Mouse (Mus musculus) c-Kit-positive CD71-positive TER-119-negative erythroid progenitor cells, embryonic 14.5 days (primary cell): ENCODE results near the gene Kirrel3.
A peak's percentile ranks its signal among the peaks of the same experiment; 100 is the strongest.

Source experiments
- DNase-seq: peaks from one replicate; pipeline ENCODE4 v3.0.0-alpha.2; 2013; ENCODE audit warnings: low read depth

The Kirrel3 gene

DNA sequence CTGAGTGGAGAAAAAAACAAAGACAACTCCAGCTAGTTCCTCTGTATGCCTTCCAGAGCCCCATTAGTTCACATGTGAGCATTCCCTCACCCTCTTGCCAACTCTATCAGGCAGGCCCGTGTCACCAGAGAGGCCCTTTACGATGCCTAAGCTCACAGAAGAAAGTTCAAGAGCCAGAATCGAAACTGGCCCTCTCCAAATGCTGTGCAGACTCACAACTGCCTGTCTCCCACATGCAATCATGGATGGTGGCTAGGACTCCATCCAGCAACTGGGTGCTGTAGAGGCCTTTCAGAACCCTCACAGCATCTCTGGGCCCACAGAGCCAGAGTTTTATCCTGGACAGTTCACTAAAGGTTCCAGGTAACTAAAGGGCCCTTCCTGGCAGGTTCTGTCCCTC is 470.8 kb downstream of the Kirrel3 start:
- no peak for DNase-seq

DNA sequence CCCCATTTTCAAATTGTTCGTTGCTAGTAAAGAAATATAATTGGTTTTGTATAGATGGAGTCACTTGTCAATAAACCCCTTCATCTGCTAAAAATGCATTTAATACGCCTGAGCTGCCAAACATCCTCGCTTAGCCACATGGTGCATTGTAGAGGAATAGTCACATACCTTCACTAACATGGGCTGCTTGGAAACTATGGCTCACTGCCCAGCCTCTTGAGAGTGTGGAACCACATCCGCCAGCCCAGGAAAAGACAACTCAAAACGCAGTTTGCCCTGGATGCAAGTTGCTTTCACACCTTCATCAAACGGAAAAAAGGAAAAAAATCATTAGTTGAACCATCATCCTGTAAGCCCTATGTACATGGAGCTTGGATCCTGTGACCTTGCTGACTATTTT is 472.0 kb downstream of the Kirrel3 start:
- DNase-seq: no peak

DNA sequence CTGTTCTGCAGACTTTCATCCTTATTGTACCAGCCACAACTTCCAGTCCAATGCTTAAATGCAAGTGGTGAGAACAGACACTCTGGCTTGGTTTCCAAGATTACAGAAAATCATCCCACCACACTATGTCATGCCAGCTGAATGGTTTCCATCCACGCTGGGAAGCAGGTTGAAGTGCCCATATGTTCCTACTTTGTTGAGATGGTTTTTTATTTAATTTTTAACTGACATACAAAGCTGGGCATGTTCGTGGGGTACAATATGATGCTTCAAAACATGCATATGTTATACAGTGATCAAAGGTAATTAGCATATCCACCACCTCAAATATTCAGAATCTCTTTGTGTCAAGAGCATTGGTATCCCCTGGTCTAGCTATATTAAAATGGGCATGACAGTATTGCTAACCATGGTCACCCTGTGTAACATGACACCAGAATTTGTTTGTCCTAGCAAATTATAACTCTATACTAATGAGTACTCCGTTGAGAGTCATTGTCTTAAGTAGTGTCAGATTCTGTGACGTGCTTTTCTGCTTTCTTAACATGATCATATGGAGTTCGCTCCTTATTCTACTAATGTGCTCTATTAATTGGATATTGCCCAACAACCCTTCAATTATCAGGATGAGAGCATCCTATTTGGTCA is 472.6 kb downstream of the Kirrel3 start:
- DNase-seq: no peak

DNA sequence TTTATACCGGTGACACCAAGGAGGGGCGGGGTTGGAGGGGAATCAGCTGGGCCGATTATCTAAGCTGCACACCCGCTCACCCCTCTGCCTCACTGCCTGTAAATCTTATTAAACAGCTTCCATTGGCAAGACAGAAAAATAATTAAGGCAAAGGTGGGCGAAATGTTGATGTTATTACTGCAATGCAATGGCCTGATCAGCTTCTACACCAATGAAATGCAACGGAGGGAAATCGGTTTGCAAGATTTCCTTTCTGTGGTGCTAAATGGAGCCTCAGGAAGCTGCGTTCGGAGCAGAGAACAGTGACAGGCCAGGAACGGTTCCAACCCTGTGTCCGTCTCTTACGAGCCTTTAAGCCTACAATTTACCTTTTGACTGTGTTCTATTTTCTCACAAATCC is 475.0 kb downstream of the Kirrel3 start:
- no peak for DNase-seq

DNA sequence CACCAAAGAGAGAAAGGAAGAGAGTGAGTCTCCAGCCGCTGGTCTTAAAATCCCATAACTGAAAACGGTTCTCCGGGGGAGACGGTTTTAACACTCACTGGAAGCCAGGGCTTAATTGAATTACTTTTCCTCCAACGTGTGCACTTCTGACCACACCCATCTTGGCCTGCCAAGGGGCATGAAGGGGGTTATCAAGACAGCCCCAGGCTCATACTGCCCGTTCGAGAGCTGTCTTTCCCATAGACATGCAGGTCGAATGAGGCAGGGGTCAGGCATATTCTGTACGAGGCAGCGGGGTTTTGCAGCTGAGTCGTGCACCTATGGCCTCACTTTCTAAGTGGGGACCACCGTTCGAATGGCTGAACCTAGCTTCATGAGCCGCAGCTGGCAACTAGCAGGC is 475.5 kb downstream of the Kirrel3 start:
- DNase-seq: no peak

DNA sequence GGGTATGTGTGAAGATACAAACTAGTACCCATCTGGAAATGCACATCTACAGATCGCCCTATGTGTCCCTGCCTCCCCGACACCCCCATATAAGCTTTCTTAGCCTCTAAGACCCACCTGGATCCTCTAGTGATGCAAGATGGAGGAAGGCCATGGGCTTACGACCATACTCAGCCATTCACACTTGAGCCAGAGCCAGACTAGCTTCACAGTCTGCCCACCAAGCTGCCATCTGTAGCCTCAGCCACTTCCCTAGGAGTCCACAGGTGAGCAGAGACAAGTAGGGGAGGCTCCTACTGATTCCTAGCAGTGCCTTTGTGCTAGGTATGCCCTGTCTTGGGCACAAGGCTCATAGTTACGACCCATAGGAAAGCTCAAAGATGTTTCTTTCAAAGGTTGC is 476.6 kb downstream of the Kirrel3 start:
- no peak for DNase-seq

DNA sequence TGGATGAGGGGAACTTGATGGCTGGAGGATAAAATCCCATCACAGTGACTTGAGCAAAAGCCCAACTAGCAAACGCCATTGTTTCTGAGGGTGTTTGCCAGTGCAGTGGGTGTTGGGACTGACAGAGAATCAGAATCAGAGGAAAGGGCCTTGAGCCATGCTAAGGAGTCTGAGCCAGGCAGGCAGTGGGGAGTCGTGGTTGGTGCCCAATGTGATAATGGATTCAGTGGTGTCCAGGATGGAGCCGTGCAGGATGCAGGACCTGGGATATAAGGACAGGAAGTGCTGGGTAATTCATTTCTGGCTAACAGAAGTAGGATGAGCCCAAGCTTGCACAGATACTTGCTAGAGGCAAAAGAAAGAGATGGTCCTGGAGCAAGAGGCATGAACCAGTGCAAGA is 477.9 kb downstream of the Kirrel3 start:
- DNase-seq: no peak

DNA sequence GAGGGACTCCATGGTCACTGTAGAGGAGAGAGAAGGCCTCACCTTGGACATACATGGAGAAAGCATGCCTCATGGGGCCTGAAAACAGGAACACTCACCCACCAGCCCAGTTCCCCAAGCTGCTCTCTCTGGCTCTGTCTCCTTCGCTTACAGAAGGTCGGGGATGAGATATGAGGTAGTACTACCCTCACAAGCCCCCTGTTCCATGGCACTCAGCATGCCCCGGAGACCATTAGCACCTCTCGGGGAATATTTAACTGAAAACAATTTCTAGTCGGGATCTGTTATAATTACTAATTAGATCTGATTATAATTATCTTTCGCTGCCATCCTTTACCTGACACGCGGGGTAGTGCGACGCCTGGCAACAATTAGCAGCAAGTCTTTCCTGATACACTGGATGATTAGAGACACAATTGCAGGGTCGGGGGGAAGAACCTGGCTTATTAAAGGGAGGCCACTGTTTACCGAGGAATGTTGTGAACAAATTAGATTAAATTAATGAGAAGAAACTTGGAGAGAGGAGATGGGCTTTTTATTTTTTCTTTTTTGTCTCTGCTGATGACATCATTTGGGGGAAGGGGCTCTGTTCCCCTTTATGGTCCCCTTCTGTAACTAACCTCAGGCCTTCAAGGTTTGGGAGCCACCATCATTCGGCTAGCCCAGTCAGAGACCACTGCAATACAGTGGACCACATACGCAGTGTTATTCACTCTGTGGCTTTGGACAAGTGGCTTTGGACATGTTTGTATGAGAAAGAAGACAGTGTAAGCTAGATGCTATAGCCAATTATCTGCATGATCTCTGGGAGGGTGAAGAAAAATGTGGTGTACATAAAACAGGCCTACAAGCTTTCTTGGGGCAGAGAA is 478.7 kb downstream of the Kirrel3 start:
- DNase-seq: no peak

DNA sequence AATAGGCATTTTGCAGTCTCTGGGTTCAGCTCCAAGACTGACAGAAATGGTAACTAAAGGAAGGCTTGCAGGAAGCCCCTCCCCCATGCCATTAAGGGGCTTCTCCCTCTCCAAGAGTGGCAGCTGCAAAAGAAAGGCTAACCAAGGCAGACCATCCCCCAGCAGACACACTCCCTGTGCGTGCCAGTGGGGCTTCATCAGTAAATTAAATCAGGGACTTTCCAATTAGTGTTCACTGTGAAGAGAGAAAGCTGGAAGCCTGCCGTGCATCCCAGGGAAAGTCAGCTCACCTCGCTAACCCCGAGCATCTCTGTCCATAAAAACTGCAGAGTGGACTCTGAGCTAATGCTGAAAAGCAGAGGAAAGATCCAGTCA is 479.3 kb downstream of the Kirrel3 start:
- no peak for DNase-seq

DNA sequence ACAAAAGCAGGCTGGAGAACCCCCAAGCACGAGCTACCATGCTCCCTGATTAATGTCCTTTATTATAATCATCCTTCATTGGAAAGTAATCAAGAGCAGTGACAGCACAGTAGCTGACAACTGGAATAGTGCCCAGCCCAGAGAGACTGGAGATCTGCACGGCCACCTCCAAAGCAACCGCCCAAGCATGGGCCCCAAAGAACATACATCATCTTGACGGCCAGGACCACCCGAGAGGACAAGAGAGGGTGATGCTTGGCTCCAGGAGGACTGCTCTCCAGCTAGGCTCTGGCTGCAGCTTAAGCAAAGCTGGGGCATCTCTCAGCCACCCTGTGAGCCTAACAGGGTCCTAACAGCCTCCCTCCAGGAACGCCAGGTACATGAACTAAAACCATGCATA is 482.1 kb downstream of the Kirrel3 start:
- DNase-seq: no peak

DNA sequence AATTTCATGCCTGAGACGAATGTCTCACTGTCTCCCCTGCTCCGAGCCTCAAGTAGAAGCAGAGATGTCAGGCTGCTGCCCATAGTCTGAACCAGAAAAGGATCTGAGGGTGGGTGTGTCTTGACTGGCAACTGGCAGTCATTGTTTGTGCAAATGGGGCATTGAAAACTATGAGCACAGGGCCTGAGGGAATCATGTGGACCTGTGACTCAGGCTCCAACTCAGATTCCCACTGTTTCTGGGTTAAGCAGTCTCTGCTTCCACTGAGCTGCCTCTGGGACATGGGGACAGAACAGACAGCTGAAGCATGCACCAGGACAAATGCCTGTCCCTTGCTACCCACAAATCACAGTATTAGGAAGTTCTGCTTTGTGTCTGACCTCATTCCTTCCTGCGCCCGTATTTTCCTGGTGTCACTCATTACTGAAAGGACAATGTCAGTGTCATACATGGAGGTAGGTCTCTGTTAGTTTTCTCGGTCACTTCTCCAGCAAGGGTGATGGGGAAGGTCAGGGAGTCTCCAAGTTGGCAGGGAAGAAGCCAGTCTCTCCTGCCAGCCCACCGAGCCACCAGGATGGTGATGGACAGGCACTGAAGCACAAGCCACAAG is 484.3 kb downstream of the Kirrel3 start:
- DNase-seq: no peak

DNA sequence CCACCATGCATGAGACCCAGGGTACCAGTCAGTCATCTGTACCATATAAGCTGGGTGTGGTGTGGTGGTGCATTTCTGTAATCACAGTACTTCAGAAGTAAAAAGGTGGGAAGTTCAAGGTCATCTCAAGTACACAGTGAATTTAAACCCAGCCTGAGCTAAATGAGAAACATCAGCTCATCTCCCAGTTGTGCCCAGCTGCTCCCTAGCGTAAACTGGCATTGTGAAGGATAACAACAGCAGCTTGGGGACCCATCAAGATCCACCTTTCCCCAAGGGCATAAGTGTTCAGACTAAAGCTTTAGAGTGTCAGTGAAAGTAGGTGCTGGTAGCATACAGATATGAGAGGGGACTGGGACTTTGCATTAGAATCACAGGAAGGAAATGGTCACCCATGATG is 488.6 kb downstream of the Kirrel3 start:
- no peak for DNase-seq

DNA sequence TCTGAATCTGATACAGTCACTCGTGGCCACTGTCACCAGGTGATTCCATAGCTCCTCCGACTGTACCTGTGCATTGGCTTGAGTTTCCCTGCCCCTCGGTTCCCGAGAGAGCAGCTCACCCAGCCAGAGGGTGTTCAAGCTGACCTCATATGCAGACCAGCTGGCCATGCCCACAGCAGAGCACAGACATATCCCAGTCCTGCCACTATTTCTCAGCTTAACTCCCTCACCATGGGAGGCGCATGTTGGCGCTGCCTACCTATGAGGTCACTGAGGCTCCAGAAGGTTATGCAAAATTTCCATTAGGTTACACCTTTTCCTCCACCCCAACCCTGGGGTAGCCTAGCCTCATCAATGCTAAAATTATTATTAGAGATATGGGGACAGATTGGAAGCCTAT is 489.6 kb downstream of the Kirrel3 start:
- DNase-seq: no peak

DNA sequence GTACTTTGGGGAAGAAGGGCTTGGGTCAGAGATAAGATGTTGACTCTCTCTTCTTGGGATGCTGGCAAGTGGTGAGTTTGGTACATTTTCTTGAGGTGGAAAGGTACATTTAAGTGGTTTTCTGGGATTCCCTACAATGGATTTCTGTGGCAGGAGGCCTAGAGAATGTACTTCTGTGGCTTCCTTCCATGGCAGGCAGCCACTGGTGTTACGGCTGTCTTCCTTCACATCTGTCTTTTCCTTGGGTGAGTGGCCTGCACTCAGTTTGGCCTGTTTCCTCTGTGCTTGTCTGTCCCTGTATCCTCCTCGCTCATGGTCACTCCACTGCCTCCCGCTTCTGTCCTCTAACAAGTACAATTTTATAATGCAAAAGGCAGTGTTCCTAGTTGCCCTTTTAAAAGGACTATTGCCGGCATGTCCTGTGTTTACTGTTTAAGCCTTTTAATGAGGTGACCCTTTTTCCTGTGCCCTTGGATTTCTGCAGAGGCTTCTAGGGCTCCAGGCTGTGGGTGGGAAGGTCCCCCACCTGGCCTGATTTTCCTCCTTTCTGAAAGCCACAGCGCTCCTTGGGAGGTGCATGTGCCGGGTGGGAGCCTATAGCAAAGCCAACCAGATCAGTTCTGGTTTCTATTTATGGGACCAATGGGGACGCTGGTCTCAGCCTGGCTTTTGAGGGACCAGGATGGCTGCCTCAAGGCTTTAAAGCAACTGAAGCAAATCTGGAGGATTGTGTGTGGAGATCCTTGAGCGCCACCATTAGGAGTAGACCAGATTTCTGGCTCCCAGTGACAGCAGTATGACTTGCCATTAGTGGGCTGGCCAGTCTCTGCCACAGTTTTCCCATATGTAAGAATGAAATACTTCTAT is 491.1 kb downstream of the Kirrel3 start:
- no peak for DNase-seq

DNA sequence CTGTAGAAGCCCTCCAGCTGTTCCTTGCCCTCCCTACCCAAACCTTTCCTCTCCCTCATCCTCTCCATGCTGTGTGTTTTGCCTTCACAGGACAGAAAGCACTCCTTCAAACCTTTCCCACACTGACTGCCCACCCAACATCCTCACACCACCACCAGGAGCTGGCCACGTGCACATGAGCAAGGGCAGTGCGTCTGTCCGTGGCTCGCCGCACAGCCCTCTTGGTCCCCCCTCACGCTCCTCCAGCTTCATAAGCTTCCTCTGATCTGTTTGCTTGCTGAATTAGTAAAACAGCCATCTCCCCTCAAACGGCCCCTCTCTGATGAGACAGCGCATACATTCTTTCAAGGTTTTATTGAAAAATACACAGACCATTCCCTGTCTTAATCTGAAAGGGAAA is 492.0 kb downstream of the Kirrel3 start:
- DNase-seq: no peak

DNA sequence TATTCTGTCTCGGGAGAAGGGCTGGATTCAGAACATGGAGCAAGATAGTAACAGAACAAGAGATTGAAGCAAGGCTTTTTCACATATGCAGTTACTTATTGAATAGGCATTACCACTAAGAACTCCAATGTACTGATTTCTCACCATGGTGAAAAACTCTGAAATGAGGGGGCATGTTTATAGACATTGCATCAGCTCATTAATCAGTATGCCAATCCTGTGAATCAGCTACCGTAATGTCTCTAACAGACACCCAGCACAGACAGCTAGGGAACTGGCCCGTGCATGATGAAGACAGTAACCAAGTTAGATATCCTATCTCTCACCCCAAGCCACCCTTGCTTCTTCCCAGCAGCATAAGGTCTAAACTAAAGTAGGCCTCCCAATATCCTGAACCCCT is 492.5 kb downstream of the Kirrel3 start:
- DNase-seq: no peak

DNA sequence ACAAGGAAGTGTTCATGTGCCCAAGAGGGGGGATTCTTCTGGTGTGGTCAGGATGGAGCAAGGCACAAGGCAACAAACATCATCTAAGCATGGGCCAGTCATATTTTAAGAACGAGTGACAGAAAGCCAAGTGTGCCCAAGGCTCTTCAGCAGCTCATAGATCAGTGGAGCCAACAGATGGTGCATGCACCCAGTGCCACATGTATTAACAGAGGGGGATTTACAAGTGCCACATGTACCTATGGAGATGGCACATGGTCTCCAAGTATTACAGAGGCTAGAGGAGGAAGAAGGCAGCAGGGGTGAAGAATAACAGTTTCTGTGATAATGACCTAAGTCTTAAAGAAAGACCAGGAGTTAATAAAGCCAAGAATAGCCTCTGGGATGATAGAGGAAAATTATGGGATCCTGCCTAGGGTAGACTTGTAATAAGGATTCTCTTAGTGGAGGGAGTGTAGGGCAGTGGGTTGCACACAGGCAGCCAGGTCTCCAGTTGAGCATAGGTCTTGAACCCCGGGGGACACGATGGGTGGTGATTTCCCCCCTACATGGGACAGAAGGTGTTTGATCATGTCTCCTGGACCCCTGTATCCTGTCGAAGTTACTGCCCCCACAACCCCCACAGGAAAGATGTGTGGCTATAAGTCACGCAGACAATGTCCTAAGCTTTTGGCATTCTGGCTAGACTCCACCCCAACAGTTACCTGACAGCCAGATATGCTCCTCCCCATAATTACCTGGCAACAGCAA is 495.0 kb downstream of the Kirrel3 start:
- DNase-seq: no peak

DNA sequence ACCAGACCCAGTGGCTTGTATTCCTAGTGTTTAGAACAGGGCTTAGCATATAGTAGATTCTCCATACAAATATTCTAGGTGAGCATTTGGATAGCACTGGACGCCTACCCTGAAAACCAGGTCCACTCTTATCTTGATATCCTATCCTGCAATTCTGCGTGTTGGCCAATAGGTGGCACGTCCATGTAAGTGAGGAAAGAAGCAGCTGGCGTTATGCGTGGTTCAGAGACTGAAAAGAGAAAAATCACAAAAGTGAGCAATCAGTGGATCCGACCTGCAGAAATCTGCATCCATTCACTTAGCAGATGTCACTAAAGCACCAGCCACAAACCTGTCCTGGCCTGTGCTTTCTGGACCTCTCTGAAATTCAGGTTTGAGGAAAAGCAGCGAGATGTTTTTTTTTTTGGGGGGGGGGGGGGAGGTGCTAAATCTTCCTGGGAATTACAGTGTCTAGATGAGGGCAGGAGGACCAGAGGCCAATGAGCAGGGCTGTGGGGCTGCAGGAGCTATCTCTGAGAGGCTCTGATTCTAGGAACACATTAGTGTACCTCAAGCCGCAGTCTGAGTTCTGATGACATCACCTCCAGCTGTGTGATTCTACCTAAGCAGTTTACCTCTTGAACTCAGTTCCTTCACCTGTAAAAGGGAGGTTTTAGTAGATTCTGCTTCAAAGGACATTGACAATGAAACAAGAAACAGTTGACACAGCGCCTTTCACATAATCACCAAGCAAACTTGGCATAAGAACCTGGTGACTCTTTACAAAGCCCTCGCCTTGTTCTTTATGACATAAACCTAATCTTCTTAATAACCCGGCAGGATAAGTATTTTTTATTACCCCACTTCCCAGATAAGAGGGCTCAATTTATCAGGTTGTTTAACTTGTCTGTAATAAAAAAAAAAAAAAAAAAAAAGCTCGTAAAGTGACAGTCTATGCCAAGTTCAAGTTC is 498.1 kb downstream of the Kirrel3 start:
- peak; percentile 19 for DNase-seq

DNA sequence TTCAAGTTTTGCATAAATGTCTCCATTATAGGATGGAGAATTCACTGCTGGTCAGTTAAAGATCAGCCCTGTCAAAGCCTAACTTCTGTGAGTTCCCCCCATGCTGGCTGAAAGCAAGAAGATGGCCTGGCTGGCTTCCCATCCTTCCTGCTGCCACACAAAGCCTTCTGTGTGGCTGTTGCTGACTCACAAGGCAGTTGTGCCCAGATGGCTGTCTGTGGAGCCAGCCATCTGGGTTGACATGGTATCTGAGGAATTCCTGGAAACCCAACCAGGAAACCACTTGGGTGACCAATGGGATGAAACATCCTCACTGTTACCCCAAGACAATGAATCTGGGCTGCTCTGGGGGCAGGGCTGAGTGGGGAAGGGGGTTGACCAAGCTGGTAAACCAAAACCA is 500.5 kb downstream of the Kirrel3 start:
- DNase-seq: no peak

DNA sequence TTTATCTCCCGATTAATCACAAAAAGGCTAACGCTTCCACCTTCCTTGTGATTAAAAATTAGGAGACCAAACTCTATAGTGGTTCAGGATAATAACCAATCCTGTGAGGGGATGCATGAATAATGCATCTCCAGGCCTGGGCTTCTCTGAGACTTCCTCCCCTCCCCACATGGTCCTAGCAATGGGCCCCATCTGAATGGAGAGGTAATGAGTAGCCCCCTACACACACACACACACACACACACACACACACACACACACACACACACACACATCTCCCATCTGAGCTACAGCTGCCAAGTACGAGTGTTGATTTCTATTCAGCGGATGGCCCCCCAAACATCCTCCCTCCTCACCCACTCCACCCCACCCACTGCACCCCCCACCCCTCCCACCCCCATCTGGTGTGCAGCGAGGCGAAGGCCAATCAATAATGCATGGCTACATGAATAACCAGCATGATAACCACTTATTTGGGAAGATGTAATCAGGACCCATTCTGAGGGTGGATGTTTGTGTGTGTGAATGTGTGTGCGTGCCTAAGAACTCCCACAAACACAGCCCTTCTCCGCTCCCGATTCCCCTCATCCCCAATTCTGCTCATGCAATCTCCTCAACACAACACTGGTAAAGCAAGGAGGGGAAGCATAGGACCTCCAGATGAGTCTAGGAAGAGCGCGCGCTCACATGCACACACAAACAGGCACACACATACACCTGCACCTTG is 501.9 kb downstream of the Kirrel3 start:
- DNase-seq: no peak
